Mouse (Mus musculus) embryonic facial prominence, embryonic 12.5 days (tissue): ENCODE measurements at regions not wholly inside any gene's neighbourhood (a gene's known extent, or its start where the extent isn't known, plus 50 kb on each side); places are given as distances from the start of the nearest gene placed in this dataset. TPM values are rescaled to one million over a fixed set of nuclear protein-coding genes. Genes with fewer than 3 reads are reported as not detected.

Experiments used
- ATAC-seq: fragments of 200-750 bp; cut with Nextera tagmentation; 2 replicates; pipeline ENCODE4 v1.8.0; 2017; ENCODE audit not compliant: insufficient number of reproducible peaks, insufficient read depth, low FRiP score, low TSS enrichment
- H3K27ac ChIP-seq: fragments of 300-500 bp; sonication (generic); 2 replicates; pipeline ENCODE4 v1.5.1; 2016; ENCODE audit warnings: mild to moderate bottlenecking
- H3K27me3 ChIP-seq: fragments of 300-500 bp; sonication (generic); 2 replicates; pipeline ENCODE4 v1.6.1; 2016; ENCODE audit warnings: mild to moderate bottlenecking, moderate library complexity
- H3K36me3 ChIP-seq: fragments of 300-500 bp; sonication (generic); 2 replicates; pipeline ENCODE4 v1.6.1; 2016; ENCODE audit warnings: mild to moderate bottlenecking
- H3K4me1 ChIP-seq: fragments of 300-500 bp; sonication (generic); 2 replicates; pipeline ENCODE4 v1.6.1; 2016
- H3K4me2 ChIP-seq: fragments of 300-500 bp; sonication (generic); replicated peaks from 2 replicates; pipeline ENCODE4 v1.6.1; 2016; ENCODE audit warnings: mild to moderate bottlenecking, moderate library complexity
- H3K4me3 ChIP-seq: fragments of 300-500 bp; sonication (generic); 2 replicates; pipeline ENCODE4 v1.5.1; 2016; ENCODE audit warnings: mild to moderate bottlenecking
- H3K9ac ChIP-seq: fragments of 300-500 bp; sonication (generic); 2 replicates; pipeline ENCODE4 v1.6.1; 2016; ENCODE audit warnings: mild to moderate bottlenecking, moderate library complexity
- H3K9me3 ChIP-seq: fragments of 300-500 bp; sonication (generic); 2 replicates; pipeline ENCODE4 v1.6.1; 2016; ENCODE audit warnings: mild to moderate bottlenecking, moderate library complexity
- WGBS: fragments of 180-500 bp; shearing (Covaris S2); methylation state at CpG from one replicate; pipeline ENCODE4 v1.1.7; 2016; 5-methylcytosine and 5-hydroxymethylcytosine counted together
- microRNA counts: library from miRNA; unstranded; fragments of <30 nt; microRNA quantifications from one replicate; lab custom pipeline; 2017
- microRNA-seq: library from miRNA; unstranded; fragments of <30 nt; microRNA quantifications from one replicate; pipeline ENCODE4, GENCODE M21; 2017

GRCm38 (mm10) chr2:139422678-139423077 lies 71.0 kb upstream of the Sptlc3 start:
- no peak for ATAC-seq
- Histone ChIP-seq H3K4me1 (no peaks in the 10 kb centered on the region), H3K27me3 (no peaks in the 10 kb centered on the region), H3K4me3 (no peak overlapping the region), H3K9me3 (no peaks in the 10 kb centered on the region), H3K4me2 (no peak overlapping the region), H3K36me3 (no peaks in the 10 kb centered on the region), H3K27ac (no peak overlapping the region), H3K9ac (no peak overlapping the region)
- 78% methylated on average over 3 of the region's 3 CpGs for WGBS

DNA sequence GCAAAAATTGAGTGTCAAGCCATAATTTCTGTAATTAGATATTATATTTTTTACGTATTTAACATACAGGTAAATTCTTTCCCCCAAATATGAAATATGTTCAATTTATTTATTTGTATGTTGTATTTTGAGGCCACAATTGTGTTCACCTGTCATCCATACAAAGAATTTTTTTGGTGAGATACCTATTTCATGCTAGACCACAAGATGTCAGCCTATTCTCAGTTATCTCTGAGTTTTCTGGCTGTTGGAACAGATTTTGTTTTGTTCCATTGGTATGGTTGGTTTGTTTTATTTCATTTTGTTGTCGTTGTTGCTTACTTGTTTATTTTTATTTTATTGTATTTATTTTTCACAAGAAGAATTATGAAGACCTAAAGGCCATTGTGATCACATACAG lies 70.3 kb upstream of the Sptlc3 start:
- no peak overlapping the region for H3K4me3 ChIP-seq
- H3K27me3 ChIP-seq: no peaks in the 10 kb centered on the region
- ATAC-seq: no peak
- no peaks in the 10 kb centered on the region for H3K4me1 ChIP-seq
- H3K9me3 ChIP-seq: no peaks in the 10 kb centered on the region
- no peak overlapping the region for H3K4me2 ChIP-seq
- H3K36me3 ChIP-seq: no peaks in the 10 kb centered on the region
- 72% methylated on average over 2 of the region's 2 CpGs for WGBS
- no peak overlapping the region for H3K27ac ChIP-seq
- H3K9ac ChIP-seq: no peak overlapping the region

MicroRNA genes in the stretch of these regions (microRNA counts, 519-probe panel; counts per million panel counts)
- 460 counts per million, percentile 65 among the panel's probes with 10 or more counts for microRNA mmu-miR-1952 (lab: Ali Mortazavi, UCI)

Small RNAs in the stretch of these regions (microRNA-seq; reads per million reads assigned to microRNA genes)
- not detected for gene Mir1952
